Mouse (Mus musculus) intestine, postnatal 0 days (tissue): ENCODE measurements around the gene Cbs. TPM values are rescaled to one million over a fixed set of nuclear protein-coding genes. Genes with fewer than 3 reads are reported as not detected.

ENCODE experiments used
- ATAC-seq: fragments of 200-750 bp; cut with Nextera tagmentation; 2 replicates; pipeline ENCODE4 v1.8.0; 2017; ENCODE audit warnings: mild to moderate bottlenecking, moderate TSS enrichment, moderate library complexity
- H3K27ac ChIP-seq: fragments of 300-500 bp; sonication (generic); 2 replicates; pipeline ENCODE4 v1.5.1; 2014; ENCODE audit warnings: mild to moderate bottlenecking, low read depth, low read length, moderate library complexity
- H3K27me3 ChIP-seq: fragments of 300-500 bp; sonication (generic); replicated peaks from 2 replicates; pipeline ENCODE4 v1.6.1; 2014; ENCODE audit warnings: low read length, mixed read lengths; ENCODE audit not compliant: control insufficient read depth, insufficient read depth
- H3K36me3 ChIP-seq: fragments of 300-500 bp; sonication (generic); 2 replicates; pipeline ENCODE4 v1.6.1; 2014; ENCODE audit warnings: mild to moderate bottlenecking, moderate library complexity; ENCODE audit not compliant: control insufficient read depth, insufficient read depth
- H3K4me1 ChIP-seq: fragments of 300-500 bp; sonication (generic); replicated peaks from 2 replicates; pipeline ENCODE4 v1.6.1; 2014; ENCODE audit warnings: antibody characterized with exemption, low read length, mixed read lengths; ENCODE audit not compliant: control insufficient read depth, insufficient read depth
- H3K4me2 ChIP-seq: fragments of 300-500 bp; sonication (generic); replicated peaks from 2 replicates; pipeline ENCODE4 v1.6.1; 2014; ENCODE audit warnings: low read depth, mild to moderate bottlenecking, moderate library complexity
- H3K4me3 ChIP-seq: fragments of 300-500 bp; sonication (generic); 2 replicates; pipeline ENCODE4 v1.5.1; 2014; ENCODE audit warnings: low read depth, low read length
- H3K9ac ChIP-seq: fragments of 300-500 bp; sonication (generic); 2 replicates; pipeline ENCODE4 v1.6.1; 2014; ENCODE audit warnings: mild to moderate bottlenecking, low read depth, low read length
- H3K9me3 ChIP-seq: fragments of 300-500 bp; sonication (generic); 2 replicates; pipeline ENCODE4 v1.6.1; 2016; ENCODE audit warnings: mixed run types; ENCODE audit not compliant: control insufficient read depth
- CTCF ChIP-seq: sonication (generic); IDR thresholded peaks from 2 replicates; pipeline ENCODE4 v1.5.1; 2016; ENCODE audit warnings: low read depth, mild to moderate bottlenecking, control low read depth, antibody characterized with exemption, moderate library complexity
- WGBS: fragments of 180-500 bp; shearing (Covaris S2); extraction: QIAGEN DNeasy Blood & Tissue Kit; methylation state at CpG from one replicate; pipeline ENCODE4 v1.1.7; 2014; 5-methylcytosine and 5-hydroxymethylcytosine counted together
- polyA plus RNA-seq: library from polyadenylated mRNA; unstranded; fragments of >200 nt; fragmentation: Nextera tagmentation; extraction: Ambion mirVana; gene quantifications from 2 replicates; pipeline ENCODE4 v1.2.1, GENCODE M21; 2015

Cbs gene
- polyA plus RNA-seq, 1 experiment from 2014 or later, result 0.09 TPM

DNA sequence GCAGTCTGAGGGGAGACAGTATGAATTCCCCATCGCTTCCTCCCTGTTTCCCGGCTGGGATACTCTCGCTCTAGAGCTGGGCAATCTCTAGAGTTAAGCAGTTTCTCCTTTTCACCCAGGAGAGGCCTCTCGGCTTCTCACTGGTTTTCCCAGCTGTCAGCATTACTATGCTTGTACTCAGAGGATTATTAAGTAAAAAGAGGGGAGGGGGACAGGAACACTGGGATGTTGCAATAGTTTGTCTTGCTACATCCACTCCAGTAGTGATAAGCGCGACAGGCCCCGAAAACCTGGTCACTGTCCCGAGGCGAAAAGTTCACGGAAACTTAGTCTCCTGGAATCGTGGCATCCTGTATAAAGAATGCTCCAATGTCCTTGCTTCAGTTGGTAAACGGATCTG is 35.2 kb upstream of the Cbs start:
- Histone ChIP-seq H3K4me1 (no peaks in the 10 kb centered on the region), H3K27ac (no peak overlapping the region), H3K9me3 (no peaks in the 10 kb centered on the region), H3K27me3 (no peaks in the 10 kb centered on the region), H3K4me2 (no peak overlapping the region), H3K9ac (no peak overlapping the region), H3K4me3 (no peak overlapping the region), H3K36me3 (no peaks in the 10 kb centered on the region)
- no peak for TF ChIP-seq CTCF
- ATAC-seq, result no peak
- WGBS, result 83% methylated on average over 12 of the region's 12 CpGs

DNA sequence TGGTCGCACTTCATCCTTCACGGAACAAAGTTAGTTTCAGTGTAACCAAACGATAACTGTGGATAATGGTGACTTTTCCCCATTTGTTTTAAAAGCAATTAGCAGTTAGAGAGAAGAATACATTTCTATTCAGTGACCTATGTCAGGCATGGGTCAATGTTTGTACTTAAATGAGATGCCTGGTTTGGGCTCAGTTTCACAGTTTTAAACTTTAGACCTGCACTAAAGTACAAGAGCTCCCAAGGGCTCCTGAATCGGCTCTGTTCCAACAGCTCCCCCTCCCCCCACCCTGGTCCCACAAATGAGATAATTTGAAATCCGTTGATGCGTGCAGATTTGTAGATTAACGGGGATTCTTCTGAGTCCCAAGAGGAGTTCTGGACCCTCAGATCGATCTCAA is 34.7 kb upstream of the Cbs start:
- ATAC-seq, result no peak
- Histone ChIP-seq H3K27me3 (no peaks in the 10 kb centered on the region), H3K9ac (no peak overlapping the region), H3K4me1 (no peaks in the 10 kb centered on the region), H3K27ac (no peak overlapping the region), H3K4me3 (no peak overlapping the region), H3K4me2 (no peak overlapping the region), H3K9me3 (no peaks in the 10 kb centered on the region), H3K36me3 (no peaks in the 10 kb centered on the region)
- WGBS, result 78% methylated on average over 8 of the region's 8 CpGs
- no peak for TF ChIP-seq CTCF

DNA sequence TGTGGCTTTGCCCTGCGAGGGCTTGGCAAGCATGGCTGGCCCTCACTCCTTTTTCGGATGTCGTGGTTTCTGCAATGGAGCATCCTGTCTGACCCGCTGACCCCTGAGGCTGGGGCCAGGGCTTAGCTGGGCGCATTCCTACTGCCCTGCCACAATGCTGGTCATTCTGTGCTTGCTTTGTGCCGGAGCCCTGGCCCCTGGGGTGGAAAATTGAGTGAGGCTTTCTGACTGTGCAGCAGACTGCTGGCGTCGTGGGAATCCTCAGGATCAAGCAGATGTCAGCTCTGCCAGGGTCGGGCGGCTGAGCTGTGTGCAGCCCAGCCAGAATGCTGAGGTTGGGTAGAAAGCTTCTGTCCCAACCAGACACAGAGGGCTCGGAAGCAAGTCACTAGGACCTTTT is 33.1 kb upstream of the Cbs start:
- Histone ChIP-seq H3K4me2 (no peak overlapping the region), H3K27ac (no peak overlapping the region), H3K9me3 (no peaks in the 10 kb centered on the region), H3K36me3 (no peaks in the 10 kb centered on the region), H3K9ac (no peak overlapping the region), H3K4me3 (no peak overlapping the region), H3K27me3 (no peaks in the 10 kb centered on the region), H3K4me1 (no peaks in the 10 kb centered on the region)
- no peak for ATAC-seq
- WGBS, result 63% methylated on average over 11 of the region's 11 CpGs
- no peak for TF ChIP-seq CTCF

DNA sequence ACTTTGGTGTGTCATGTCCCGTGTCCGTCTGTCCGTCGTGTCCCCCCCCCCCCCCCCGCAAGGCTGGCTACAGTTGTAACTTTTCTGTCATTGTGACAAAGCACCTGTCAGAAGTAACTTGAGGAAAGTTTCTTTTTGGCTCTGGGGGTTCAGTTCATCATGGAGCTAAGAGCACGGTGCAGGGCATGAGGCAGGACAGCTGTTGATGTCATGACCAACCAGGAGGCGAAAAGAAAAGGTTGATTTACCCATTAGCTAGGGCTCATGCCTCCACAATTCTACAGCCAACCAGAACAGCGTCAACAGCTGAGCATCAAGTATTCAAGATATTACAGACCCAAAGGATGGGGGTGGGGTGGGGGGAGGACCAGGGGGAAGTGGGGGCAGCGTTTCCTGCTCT is 31.3 kb upstream of the Cbs start:
- no peak for TF ChIP-seq CTCF
- Histone ChIP-seq H3K4me1 (no peaks in the 10 kb centered on the region), H3K9ac (no peak overlapping the region), H3K27ac (no peak overlapping the region), H3K4me3 (no peak overlapping the region), H3K9me3 (no peaks in the 10 kb centered on the region), H3K4me2 (no peak overlapping the region), H3K27me3 (no peaks in the 10 kb centered on the region), H3K36me3 (no peaks in the 10 kb centered on the region)
- 72% methylated on average over 8 of the region's 9 CpGs for WGBS
- no peak for ATAC-seq

DNA sequence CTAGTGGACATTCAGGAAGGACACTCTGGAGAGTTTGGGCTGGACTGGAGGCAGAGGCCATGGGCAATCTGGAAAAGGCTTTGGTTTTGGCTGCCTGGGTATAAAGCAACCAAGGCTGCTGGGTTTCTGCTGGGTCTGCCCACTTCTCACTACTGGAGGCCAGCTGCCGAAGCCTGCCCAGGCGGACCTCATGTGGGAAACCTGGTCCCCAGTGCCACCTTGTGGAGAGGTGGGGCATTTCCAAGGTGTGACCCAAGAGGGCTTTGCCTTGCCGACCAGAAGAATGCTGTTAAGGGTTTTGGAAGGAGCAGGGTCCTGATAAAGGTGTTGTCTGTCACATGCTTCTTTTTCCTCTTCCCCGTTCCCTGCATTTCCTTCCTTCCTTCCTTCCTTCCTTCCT is 27.7 kb upstream of the Cbs start:
- ATAC-seq, result peak; percentile 79
- no peak overlapping the region for H3K4me3 ChIP-seq
- H3K4me2 ChIP-seq, result no peak overlapping the region
- no peaks in the 10 kb centered on the region for H3K9me3 ChIP-seq
- no peak overlapping the region for H3K9ac ChIP-seq
- no peak overlapping the region for H3K27ac ChIP-seq
- 9% methylated on average over 4 of the region's 4 CpGs for WGBS
- no peaks in the 10 kb centered on the region for H3K27me3 ChIP-seq
- no peaks in the 10 kb centered on the region for H3K4me1 ChIP-seq
- TF ChIP-seq CTCF, result peak; percentile 96
- no peaks in the 10 kb centered on the region for H3K36me3 ChIP-seq

DNA sequence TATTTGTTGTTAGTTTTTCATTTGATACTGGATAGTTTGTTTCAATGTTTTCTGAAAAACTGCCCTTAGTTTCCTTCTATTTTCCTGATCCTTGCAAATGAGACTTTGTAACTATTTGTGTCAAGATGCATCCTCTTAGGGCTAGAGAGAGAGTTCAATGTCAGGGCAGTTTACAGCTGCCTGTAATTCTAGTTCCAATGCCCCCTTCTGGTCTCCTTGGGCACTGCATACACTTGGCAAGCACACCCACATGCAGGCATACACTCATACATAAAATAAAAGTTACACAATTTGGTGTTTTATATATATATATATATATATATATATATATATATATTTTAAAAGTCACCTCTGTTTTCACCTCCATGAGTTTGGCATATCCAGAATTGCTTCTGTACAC is 25.8 kb upstream of the Cbs start:
- Histone ChIP-seq H3K9me3 (no peaks in the 10 kb centered on the region), H3K27me3 (no peaks in the 10 kb centered on the region), H3K36me3 (no peaks in the 10 kb centered on the region), H3K4me1 (0 out of 2 replicates have a peak, but pooled peaks cover 5% of the 10 kb centered on the region), H3K27ac (no peak overlapping the region), H3K9ac (no peak overlapping the region), H3K4me3 (no peak overlapping the region), H3K4me2 (no peak overlapping the region)
- no peak for ATAC-seq
- 0 out of 2 replicates have a peak, but pooled peaks have one; percentile 21 for TF ChIP-seq CTCF

DNA sequence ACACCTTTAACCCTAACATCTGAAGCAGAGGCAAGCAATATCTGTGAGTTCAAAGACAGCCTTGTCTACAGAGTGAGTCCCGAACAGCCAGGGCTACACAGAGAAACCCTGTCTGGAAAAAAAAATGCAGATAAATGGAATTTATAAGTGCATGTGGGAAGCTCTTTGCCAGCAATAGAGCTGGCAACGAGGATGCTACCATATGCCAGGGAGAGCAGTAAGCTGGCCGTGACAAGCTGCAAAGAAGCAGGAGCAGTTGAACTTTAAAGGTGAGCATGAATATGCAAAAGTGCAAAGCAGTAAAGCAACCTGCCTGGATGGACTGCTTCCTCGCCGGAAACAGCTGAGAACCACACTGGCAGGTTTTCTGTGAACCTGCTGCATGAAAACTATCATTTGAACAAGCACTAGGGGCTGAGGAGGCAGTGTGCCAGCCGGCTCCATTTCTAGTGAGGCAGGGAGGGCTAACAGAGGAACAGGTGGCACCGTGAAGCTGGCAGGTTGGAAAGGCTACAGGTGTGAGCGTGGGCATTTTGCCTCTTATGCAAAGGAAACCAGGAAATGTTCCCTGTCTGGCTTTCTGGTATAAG is 23.7 kb upstream of the Cbs start:
- Histone ChIP-seq H3K9ac (no peak overlapping the region), H3K4me1 (peaks cover 5% of the 10 kb centered on the region; the same call in 1 of the 2 replicates), H3K27ac (no peak overlapping the region), H3K9me3 (no peaks in the 10 kb centered on the region), H3K4me2 (no peak overlapping the region), H3K27me3 (no peaks in the 10 kb centered on the region), H3K4me3 (no peak overlapping the region), H3K36me3 (no peaks in the 10 kb centered on the region)
- 72% methylated on average over 8 of the region's 8 CpGs for WGBS
- no peak for ATAC-seq
- no peak for TF ChIP-seq CTCF
